Mouse (Mus musculus) testis, adult 2 months (tissue): Measurements from ENCODE around the gene Impdh2.

Experiments
- CTCF ChIP-seq: fragments of 200-500 bp; IDR thresholded peaks from 2 replicates; pipeline ENCODE4 v1.5.1; 2012; ENCODE audit warnings: low read depth, mild to moderate bottlenecking, inconsistent platforms, low read length, moderate library complexity; ENCODE audit not compliant: control insufficient read depth, insufficient read depth, insufficient replicate concordance
- POLR2A ChIP-seq: fragments of 200-500 bp; IDR thresholded peaks from 2 replicates; pipeline ENCODE4 v1.6.1; 2012; ENCODE audit warnings: low read depth, mild to moderate bottlenecking, inconsistent platforms, low read length, moderate library complexity; ENCODE audit not compliant: control insufficient read depth

GRCm38 (mm10) chr9:108577934-108578544, 18.0 kb downstream of the Impdh2 start:
- no peak for TF ChIP-seq CTCF
- TF ChIP-seq POLR2A, result no peak
